Mouse (Mus musculus): ENCODE measurements around the gene Tenm2.

- no peak for TF ChIP-seq GATA1 (IDR thresholded peaks at IDR 0.05; ENCODE audit: borderline replicate concordance, low read length)
- TF ChIP-seq FLI1 (IDR thresholded peaks at IDR 0.05; ENCODE audit: low read length): no peak
Observed at GRCm38 (mm10) chr11:37285186-37285585, 49.4 kb upstream of the Tenm2 start.
